Mouse (Mus musculus): ENCODE measurements at regions not wholly inside any gene's neighbourhood (a gene's known extent, or its start where the extent isn't known, plus 50 kb on each side); places are given as distances from the start of the nearest gene placed in this dataset.

DNA sequence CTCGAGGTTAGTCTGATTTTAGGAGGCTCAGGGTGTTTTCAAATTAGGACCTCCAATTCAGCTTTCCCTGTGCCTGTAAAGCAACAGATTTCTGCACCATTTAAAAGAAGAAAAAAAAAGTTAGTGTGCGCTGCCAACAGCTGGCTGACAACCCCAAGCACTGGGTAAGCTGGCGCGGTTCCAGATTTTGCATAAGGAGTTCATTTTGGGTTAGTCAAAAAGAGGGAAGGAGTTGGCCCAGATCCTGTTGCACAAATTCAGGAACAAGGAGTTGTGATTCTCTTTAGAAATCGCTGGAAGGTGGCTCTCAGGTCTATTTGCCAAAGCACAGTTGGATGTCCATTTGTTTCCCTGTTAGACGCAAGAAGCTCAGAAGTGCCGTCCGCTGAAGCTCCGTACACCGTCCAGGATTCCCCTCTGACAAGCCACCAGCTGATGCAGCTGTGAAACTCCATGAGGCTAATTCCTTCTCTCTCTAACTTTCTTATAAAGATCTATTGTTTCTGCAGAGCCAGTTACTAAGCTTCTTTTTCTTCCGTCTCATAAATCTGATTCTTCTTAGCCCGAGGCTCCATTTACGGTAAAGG, 184.6 kb downstream of the Cand1 start:
- peak; percentile 86 for DNase-seq (ENCODE audit: low read depth)

DNA sequence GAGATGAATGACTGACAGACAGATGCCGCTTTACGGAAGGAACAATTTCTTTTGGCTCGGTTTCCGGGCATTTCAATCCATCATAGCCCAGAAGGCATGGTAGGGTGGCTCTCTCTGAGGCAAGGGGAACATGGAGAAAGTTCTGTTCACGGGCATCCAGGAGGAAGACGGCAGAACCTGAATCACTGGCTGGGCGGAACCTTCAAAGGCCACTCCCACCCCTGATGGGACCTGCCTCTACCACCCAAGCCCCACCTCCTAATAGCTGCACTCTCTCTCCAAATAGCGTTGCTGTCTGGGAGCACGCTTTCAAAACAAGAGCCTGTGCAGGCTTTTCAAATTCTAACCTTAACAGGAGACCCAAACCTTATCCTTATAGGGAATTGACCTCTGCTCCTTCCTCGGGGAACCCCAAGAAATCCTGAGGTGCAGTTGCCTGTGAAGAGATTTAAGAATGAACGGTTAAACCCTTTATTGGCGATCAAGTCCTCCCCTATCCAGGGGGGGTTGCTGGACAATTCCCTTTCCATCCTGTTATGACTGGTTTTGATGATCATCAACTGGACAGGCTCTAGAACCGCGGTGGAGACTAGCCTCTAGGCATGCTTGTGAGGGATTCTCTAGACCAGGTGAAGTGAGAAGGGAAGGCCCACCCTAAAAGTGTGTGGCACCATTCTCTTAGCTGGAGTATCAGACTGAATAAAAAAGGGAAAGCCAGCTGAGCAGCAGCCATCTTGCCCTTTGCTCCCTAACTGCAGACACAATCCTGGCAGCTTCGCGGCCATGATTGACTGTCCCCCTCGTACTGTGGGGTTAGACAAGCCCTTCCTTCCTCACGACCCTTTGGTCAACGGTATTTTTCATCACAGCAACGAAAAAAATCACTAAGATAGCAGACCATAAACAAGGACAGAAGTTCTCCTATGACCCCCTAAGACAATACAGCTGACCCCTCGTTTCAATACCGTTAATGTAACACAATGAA, 184.5 kb upstream of the Dyrk2 start:
- no peak for DNase-seq (ENCODE audit: low read depth)

DNA sequence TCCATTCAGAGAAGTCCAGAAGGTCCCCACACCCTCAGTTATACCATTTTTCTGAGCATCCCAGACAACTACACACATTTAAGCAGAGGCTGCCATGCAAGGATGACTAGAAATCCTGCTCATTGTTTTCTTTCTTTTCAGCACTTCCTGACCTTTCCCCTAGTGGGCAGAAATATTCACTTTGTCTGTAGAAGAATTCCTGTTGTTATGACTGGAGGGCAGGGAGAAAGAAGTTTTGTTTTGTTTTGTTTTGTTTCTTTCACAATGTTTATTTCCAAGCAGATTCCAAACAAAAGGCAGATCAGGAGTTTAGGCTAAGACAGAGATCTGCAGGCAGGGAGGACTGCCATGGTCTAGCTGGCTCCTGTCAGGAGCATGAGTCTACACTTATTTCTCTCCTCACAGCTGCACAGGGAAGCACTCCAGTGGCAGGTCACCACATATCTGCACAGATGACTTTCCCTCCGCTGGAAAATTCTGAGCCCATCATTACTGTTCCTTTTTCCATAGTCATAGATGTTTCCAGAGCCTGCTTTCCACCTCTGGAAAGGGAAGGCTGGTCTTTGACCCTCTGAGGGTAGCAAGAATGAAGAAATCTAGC, 182.5 kb upstream of the Dyrk2 start:
- DNase-seq (ENCODE audit: low read depth) = no peak

DNA sequence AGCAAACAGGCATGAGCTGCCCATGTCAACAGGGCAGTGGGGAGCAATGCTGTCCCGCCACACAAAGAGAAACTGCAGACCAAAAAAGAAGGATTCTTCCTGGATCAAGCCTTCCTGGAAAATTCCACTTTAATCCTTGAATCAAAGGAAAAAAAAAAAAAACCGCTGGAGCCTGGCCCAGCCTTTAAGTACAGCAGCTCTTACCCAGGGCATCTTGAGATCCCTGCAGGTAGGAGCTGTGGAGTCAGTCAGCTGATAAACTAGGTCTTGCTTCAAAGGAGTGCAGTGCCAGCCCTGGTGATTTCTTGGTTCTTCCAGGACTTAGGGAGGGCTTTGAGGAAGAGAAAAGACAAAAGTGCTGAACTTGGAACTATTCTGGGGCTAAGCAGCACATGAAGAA, 181.6 kb upstream of the Dyrk2 start:
- no peak for DNase-seq (ENCODE audit: low read depth)

DNA sequence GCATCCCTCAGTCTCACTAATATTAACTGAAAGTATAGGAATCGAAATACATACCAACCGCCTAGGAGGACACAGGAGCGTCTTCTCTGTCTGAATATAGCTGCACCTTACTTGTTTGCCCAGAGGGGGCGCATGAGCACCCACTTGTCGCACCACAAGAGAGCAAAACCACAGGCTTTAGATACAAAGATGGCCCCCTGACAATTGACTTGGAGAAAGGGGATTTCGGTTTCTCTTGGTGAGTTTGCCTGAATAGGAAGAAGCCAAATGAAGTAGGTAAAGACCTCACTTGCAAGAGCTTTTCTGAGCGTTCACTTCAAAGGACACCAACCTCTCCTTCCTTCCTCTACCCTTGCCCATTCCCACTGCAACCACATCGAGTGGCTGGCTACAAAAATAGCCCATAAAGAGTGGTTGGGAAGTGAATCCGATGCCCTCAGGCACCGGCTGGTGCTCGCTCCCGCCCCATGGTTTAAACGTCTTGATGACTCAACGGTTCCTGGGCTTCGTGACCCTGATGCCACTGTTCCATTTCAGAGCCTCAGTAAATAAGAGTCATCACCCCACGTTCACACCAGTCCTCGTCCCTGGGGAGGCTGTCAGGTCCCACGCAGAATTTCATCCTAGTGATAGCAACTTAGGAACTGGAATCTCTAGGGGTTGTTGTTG, 180.1 kb upstream of the Dyrk2 start:
- no peak for DNase-seq (ENCODE audit: low read depth)

DNA sequence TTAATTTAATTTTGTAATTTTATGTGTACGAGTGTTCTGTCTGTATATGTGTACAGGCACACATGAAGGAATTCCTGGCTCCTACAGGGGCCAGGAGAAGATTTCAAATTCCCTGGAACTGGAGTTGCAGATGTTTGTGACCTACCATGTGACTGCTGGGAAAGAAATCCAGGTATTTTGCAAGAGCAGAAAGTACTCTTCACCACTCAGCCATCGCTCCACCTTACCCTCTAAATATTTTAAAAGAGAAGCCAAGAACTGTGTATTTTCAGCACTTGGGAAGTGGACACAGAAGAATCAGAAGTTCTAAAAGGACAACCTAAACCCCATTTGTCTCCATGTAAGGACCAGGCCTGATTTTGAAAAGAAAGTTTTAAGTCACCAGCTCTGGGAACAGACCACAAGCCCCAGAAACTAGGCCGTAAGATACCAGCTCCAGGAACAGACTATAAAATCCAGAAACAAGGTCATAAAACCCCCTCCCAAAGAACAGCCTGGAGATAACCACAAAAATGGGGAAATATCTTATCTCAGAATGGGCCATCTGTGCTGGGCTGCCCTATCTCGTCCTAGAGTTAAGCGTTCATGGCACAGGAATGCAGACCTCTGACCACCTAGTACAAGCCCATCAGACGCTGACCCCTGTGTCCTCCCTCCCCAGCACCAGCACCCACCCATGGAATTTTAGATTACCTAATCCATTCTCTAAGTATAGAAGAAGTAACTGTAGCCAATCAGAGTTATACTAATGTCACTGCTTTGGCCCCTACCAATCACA, 178.8 kb upstream of the Dyrk2 start:
- no peak for DNase-seq (ENCODE audit: low read depth)

DNA sequence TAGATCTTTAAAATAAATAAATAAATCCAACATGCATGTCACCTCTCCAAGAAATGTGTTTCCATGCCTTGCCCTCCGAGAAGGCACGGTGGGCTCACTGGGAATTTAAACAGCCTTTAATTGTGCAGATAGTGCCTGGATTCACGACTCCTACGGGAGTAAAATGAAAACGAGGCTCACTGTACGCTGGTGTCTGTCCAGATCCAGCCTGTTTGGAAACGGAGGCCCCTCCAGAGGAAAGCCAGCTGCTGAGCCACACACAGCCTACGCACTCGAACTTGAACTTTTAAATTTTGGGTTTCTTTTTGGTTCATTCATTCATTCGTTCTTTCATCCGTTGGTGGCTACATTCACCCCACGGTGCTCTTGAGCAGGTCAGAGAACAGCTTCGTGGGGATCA, 175.1 kb upstream of the Dyrk2 start:
- no peak for DNase-seq (ENCODE audit: low read depth)

DNA sequence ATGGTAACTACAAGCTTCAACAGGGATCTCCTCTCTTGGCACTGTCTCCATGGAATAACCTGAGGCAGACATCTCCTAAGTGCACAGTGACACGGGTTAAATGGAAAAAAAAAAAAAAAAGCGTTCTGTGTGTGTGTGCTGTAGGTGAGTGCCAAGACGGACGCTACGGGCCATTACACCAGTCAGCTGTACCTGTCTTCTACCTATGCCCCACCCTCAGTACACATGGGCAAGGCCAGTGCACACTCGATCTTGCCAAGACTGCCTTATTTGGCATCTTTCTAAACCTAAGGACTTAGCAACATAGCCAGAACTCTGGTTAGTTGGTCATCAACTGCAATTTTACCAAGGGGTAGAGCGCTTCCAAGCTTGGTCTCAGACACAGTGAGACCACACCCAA, 173.1 kb upstream of the Dyrk2 start:
- no peak for DNase-seq (ENCODE audit: low read depth)

DNA sequence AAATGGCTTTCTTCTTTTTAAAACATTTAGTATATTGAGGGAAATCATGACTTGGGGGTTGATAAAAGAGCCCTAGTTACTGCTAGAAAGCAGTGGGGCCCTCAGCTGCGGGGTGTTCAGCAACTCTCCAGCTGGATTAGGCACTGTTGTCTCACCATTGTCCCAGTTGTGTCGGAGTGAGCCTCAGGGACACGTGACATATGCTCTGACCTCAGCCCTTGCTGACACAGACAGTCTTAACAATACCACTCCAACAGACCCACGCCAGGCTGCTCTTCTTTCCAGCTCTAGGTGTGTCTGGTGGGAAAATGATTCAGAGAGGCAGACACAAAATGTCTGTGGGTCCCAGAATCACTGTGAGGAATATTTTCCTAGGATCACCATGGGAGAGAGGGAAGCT, 170.2 kb upstream of the Dyrk2 start:
- DNase-seq (ENCODE audit: low read depth) = no peak

DNA sequence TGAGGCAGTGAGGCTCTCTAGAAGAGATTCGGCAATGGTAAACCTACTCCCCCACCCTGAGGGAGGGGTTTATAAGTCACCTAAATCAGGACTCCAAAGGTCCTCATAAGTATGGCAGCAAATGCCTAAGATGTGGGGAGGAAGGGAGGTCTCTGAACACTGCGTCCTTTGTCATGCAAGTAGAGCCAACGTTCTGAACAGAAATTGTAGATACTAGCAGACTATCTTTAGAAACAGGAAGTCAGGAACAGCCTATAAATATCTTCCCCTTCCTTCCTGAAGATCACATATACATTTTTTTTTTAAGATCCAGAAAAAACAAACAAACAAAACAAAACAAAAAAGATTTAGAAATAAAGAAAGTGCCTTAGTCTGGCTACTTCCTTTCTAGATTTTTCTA, 169.7 kb upstream of the Dyrk2 start:
- no peak for DNase-seq (ENCODE audit: low read depth)

DNA sequence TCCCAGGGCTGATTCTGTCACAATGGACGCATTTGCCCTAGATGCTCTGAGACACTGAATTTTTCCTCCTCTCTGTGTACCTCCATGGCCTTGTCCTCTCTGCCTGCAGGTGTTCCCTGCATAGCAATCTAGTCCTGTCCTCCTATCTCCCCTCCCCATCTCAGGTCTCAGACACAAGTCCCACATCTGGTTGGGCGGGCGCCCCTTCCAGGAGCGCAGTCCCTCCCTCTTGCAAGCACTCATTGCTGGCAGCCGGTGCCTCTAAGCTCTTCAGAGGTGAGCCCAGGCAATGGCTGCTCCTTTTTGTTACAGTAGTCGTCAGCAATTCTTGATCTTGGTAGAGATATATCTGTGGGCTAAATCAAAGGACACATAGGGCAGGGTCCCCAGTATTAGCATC, 169.0 kb upstream of the Dyrk2 start:
- no peak for DNase-seq (ENCODE audit: low read depth)

DNA sequence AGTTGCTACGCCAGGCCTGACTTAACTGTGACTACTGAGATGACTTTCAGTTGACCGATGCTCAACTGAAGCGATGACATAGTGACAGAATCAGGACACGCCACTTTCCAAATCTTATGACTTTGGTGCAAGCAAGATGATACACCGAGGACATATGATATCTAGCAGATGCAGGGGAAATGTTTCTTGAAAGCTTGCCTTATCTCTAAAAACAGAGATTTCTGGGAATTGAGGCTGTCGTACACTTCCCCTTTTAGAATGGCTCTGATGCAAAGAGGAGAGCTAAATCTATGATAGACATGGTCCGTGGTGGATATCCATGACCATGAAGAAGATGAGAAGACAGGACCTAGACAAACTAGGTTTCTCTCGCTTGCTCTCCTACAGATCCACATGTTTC, 167.8 kb upstream of the Dyrk2 start:
- DNase-seq (ENCODE audit: low read depth) = no peak

DNA sequence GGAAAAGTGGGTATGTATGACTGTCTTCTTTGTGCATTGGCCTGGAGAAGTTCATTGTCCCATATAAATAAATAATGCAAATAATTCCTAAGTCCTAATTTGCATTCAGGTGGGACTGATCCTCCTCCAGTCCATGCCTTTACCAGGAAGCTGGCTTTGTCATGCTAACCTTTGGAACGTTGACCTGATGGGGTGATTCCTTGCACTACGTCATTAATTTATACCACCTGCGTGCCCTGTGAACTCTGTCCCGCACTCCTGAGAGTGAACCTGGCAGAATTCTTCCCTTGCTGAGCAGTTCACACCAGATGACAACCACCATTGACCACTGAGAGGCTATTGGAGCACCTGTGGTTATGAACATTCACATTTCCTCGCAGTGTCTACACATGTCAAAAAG, 165.9 kb upstream of the Dyrk2 start:
- DNase-seq (ENCODE audit: low read depth) = no peak

DNA sequence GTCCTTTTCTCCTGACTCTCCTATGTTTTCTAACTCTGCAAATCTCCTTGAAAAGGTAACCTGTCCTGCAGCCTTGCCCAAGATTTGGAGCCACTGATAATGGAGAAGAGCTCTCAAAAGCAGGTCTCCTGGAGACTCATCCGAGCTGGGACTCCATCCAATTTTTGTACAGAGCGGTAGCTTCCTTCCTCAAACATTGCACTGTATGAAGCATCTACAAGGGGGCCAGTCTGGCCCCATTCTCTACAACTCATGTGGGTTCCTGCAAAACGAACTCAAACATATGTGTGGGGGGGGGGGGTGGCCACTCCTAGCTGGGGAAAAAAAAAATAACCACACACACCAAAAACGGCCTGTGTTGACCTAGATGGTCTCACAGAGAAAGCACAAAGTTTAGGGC, 164.4 kb upstream of the Dyrk2 start:
- no peak for DNase-seq (ENCODE audit: low read depth)

DNA sequence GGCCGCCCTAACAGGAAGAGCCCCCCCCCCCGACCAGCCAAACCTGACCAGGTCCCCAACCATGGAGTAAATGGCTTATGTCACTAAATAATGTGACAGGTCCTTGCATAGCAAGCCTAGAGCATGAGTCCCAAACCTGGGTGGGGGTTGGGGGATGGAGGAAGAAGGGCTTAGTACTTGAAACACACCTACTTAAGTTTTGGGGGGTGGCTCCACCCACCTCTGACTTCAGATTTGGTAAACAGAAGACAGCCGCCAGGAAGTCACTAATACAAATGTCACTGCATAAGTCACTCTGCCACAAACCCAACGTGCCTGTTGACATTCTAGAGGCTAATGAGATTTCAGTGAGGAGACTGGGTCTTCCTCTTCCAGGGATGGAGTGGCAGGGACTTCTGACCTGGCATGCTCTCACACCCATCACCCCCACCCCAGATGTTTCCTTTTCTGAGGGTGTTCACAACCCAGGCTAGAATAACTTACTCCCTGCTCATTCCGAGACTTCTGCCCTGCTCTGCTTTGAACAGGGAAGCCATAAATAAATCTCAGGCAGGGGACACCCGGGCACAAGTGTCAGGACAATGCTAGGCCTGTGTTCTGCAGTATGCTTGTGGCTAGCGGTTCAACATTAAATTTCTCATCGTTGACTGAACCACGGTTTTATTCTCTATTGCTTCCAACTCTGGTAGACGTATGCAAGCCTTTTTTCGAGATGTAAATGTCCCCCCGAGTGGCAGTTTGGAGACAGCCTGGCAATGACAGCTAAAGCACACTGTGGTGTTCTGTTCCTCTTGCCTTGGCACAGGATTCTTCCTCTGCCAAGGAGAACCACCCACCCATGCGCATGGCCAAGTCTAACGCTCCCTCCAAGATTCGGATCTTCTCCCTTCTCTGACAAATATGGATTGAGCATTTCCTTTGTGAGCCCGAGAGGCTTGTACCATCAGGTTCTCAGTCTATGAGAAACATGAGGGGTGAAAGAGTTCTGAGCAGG, 161.6 kb upstream of the Dyrk2 start:
- no peak for DNase-seq (ENCODE audit: low read depth)

DNA sequence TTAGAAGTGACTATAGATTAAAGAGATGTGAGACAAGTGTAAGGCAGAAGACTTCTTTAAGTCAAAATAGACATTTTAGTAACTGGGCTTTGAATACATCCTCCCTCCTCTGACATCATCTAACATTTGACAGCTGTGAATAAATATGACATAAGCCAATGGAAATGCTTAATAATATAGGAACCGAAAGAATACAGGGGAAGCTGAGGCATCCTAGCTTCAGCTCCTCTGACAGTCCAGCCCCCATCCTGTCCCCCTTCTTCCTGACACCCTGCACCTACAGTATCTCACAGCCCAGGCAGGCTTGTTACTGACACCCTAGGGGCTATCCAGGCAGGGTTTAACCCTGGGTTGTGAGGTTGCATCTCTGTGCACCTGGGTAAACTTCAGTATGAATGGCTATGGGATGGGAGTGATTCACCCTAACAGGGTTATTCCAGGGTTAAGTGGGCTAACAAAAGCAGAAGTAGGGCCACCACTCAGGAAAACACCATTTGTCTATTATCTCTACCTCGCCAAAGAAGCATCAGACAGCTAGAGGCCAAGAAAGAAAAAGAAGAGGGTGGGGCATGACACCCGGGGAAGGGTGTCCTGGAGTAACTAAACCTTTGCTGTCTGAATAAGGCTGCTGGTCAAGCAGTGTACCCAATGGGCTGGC, 158.6 kb upstream of the Dyrk2 start:
- no peak for DNase-seq (ENCODE audit: low read depth)

DNA sequence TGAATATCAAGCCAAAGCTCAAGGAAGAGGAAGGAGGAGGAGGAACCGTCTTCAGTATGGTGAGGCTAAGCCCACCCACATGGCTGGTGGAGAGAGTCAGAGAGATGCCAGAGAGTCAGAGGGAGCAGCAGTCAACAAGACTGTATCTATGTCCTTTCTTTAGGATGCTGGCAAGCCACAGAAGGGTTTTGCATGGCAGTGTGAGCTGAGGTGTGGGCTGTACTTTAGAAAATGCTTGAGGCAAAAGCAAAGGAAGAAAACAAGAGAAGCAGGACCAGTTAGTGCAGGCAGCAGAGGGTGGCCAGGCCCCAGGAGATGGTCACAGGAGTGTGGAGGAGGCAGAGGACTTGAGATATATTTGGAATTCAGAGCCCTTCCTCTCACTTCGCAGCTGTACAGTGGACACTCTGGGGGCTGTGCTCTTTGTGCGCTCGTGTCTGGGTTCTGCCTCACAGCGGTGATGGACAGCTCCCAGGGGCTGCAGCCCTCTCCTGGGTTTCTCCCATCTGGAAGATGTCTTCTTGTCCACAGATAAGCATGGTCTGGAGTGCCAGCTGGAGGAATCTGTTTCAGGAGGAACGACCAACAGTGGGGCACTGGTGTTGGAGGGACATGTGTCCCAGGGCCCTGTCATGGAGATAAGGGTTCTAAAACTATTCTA, 157.4 kb upstream of the Dyrk2 start:
- no peak for DNase-seq (ENCODE audit: low read depth)

DNA sequence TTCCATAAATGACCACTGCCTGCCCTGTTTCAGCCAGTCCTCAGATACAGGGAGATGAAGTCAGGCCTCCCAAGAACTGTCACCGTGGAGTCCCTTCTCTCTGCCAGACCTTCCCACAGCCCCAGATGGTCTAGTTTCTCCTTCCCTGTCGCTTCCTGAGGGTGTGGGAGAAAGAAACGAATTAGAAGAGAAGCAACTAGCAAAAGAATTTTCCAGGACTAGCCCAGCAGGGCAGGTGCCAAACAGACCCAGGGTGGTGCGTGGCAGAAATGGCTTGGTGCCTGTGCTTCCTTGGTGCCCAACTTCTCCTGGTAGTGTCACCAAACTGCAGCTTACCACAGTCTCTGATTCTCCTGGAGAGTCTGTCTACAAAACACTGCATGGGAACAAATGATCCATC, 156.3 kb upstream of the Dyrk2 start:
- no peak for DNase-seq (ENCODE audit: low read depth)

DNA sequence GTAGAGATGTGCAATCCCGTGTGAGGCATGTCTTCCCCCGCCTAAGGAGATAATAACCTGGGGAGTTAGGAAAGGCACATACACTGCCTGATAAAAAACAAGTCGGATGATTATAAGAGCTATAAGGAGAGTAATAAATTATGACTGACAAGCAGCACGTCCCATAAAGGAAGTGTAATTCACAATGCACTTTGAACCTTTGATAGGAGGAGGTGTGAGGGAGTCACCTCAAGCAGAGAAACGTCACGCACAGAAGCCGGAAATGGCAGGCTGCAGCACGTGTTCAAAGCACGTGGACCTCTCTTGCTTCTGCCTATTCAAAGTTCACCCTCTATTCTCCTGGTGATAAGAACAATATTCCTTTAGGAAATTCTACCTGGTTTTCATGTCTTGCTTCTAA, 154.4 kb upstream of the Dyrk2 start:
- DNase-seq (ENCODE audit: low read depth) = no peak

DNA sequence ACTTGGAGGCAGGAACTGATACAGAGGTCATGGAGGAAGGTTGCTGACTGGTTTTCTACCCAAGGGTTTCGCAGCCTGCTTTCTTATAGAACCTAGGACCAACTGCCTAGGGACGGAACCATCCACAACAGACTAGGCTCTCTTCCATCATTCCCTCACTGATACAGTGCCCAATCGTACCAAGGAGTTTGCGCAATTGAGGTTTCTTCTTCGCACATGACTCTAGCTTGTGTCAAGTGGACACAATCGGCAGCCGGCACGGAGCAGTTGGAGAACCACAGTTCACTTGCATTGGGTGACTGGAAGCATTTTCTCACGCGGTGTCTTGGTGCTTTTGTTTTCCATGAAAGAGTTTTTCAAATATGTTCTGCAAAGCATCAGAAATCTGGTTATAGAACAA, 149.1 kb upstream of the Dyrk2 start:
- DNase-seq (ENCODE audit: low read depth) = no peak
